Mouse (Mus musculus) hindbrain, embryonic 11.5 days (tissue): ENCODE measurements around the gene Slc25a39. TPM values are rescaled to one million over a fixed set of nuclear protein-coding genes. Genes with fewer than 3 reads are reported as not detected.
A peak's percentile ranks its signal among the peaks of the same experiment; 100 is the strongest.
"Not testable (repeated sequence)": the region's sequence is repeated elsewhere in the genome, so short reads cannot be mapped to it uniquely, and the experiment has no call there.

Source experiments
- ATAC-seq: fragments of 200-750 bp; cut with Nextera tagmentation; 2 replicates; pipeline ENCODE4 v1.8.0; 2017; ENCODE audit warnings: mild to moderate bottlenecking, moderate TSS enrichment, moderate library complexity; ENCODE audit not compliant: low FRiP score
- DNase-seq: peaks from one replicate; pipeline ENCODE4 v3.0.0-alpha.2; 2015; ENCODE audit warnings: low spot score
- H3K27ac ChIP-seq: fragments of 300-500 bp; sonication (generic); 2 replicates; pipeline ENCODE4 v1.5.1; 2014; ENCODE audit warnings: mild to moderate bottlenecking, low read depth, low read length
- H3K27me3 ChIP-seq: fragments of 300-500 bp; sonication (generic); 2 replicates; pipeline ENCODE4 v1.6.1; 2014; ENCODE audit warnings: mild to moderate bottlenecking, low read length, moderate library complexity, mixed read lengths; ENCODE audit not compliant: control insufficient read depth, insufficient read depth
- H3K36me3 ChIP-seq: fragments of 300-500 bp; sonication (generic); 2 replicates; pipeline ENCODE4 v1.6.1; 2014; ENCODE audit warnings: mild to moderate bottlenecking, low read length, moderate library complexity, mixed read lengths; ENCODE audit not compliant: control insufficient read depth, insufficient read depth
- H3K4me1 ChIP-seq: fragments of 300-500 bp; sonication (generic); replicated peaks from 2 replicates; pipeline ENCODE4 v1.6.1; 2014; ENCODE audit warnings: low read length, mixed read lengths; ENCODE audit not compliant: control insufficient read depth, insufficient read depth
- H3K4me2 ChIP-seq: fragments of 300-500 bp; sonication (generic); replicated peaks from 2 replicates; pipeline ENCODE4 v1.6.1; 2014; ENCODE audit warnings: mild to moderate bottlenecking, low read depth, low read length
- H3K4me3 ChIP-seq: fragments of 300-500 bp; sonication (generic); 2 replicates; pipeline ENCODE4 v1.5.1; 2014; ENCODE audit warnings: low read depth, low read length
- H3K9ac ChIP-seq: fragments of 300-500 bp; sonication (generic); 2 replicates; pipeline ENCODE4 v1.6.1; 2014; ENCODE audit warnings: low read depth, low read length
- H3K9me3 ChIP-seq: fragments of 300-500 bp; sonication (generic); 2 replicates; pipeline ENCODE4 v1.6.1; 2016; ENCODE audit warnings: low read length; ENCODE audit not compliant: control insufficient read depth
- WGBS: fragments of 180-500 bp; shearing (Covaris S2); extraction: QIAGEN DNeasy Blood & Tissue Kit; methylation state at CpG from one replicate; pipeline ENCODE4 v1.1.7; 2014; 5-methylcytosine and 5-hydroxymethylcytosine counted together
- polyA plus RNA-seq: library from polyadenylated mRNA; unstranded; fragments of >200 nt; fragmentation: Nextera tagmentation; extraction: Ambion mirVana; gene quantifications from 2 replicates; pipeline ENCODE4 v1.2.1, GENCODE M21; 2014

Gene Slc25a39
- polyA plus RNA-seq, 1 experiment from 2014 or later: 152 TPM

GRCm38 (mm10) chr11:102410345-102410744, 2.6 kb upstream of the Slc25a39 start:
- H3K4me3 ChIP-seq, H3K27ac ChIP-seq, H3K4me2 ChIP-seq, H3K9me3 ChIP-seq, DNase-seq, H3K4me1 ChIP-seq, ATAC-seq, H3K27me3 ChIP-seq, H3K9ac ChIP-seq, H3K36me3 ChIP-seq: not testable (repeated sequence)
- WGBS: 93% methylated on average over 2 of the region's 3 CpGs

DNA sequence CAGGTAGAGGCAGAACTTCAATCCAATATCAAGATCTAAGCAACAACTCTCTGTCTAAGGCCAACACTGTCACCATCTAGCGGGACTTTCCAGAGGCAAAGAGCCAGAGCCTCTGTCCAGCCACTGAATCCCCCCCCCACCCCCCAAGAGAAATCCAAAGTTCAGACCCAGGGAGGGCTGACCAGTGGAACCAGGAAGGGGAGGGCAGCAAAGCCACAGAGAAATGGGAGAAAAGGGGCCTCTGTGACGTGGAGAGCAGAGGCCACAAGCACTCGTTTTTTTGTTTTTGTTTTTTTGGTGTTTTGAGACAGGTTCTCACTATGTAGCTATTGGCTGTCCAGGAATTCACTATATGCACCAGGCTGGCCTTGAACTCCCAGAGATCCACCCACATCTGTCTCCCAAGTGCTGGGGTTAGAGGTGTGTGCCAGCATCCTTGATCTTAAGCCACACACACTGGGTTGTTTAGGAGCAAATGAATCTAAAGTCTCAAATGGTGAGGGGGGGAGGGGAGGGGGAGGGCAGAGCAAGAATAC, 2.1 kb upstream of the Slc25a39 start:
- Histone ChIP-seq H3K4me2 (no peak overlapping the region), H3K4me3 (no peak overlapping the region), H3K4me1 (peaks cover 9% of the 10 kb centered on the region), H3K36me3 (no peaks in the 10 kb centered on the region), H3K27ac (no peak overlapping the region), H3K9me3 (no peaks in the 10 kb centered on the region), H3K27me3 (no peaks in the 10 kb centered on the region), H3K9ac (no peak overlapping the region)
- WGBS: 76% methylated on average over 3 of the region's 3 CpGs
- DNase-seq (no peak), ATAC-seq (no peak)

DNA sequence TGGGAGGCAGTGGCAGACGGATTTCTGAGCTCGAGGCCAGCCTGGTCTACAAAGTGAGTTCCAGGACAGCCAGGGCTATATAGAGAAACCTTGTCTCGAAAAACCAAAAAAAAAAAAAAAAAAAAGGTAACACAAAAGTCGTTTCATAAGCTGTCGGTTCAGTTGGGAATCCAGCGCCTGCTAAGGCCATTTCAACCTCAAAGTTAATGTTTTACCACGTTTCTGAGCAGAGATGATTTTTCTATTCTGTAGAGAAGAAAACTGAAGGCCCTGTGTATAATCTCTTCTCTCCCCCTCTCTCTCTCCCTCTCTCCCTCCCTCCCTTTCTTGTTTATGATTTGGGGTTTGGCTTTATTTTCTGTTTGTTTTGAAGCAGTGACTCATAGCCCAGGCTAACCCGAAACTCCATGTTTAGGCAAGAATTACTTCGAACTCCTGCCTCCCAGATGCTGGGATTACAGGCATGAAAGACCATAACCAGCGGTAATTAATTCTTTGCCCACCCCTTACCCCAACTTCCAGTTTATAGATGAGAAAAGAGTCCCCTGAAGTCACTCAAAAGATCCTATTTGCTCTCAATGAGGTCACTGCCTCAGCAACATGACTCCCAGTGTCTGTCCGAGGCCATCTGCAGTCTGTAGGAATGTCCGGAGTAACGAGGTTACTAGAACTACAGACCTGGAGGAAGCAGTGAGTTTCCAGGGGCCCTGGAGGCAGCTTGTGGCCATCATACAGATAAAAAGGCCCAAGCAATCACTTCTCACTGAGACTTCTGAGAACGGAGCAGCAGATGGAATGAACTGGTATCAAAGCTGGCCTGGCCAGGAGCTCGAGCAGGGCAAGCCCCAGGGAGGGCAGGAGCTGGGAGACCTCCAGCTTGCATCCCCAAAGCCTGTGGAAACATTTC, 1.4 kb upstream of the Slc25a39 start:
- peaks cover 12% of the 10 kb centered on the region for H3K4me1 ChIP-seq
- 44% methylated on average over 15 of the region's 15 CpGs for WGBS
- no peak overlapping the region for H3K9ac ChIP-seq

GRCm38 (mm10) chr11:102408344-102408876, 664 bp upstream of the Slc25a39 start:
- H3K4me2 ChIP-seq: peak overlapping the region; percentile 83

More for the DNA sequence above, 1.4 kb upstream of the Slc25a39 start:
- Histone ChIP-seq H3K36me3 (no peaks in the 10 kb centered on the region), H3K4me3 (peak overlapping the region; percentile 78; the same call in 1 of the 2 replicates), H3K27me3 (no peaks in the 10 kb centered on the region), H3K27ac (no peak overlapping the region), H3K9me3 (no peaks in the 10 kb centered on the region), H3K4me2 (peak overlapping the region; percentile 83; the same call in 1 of the 2 replicates)
- DNase-seq (no peak), ATAC-seq (no peak)

DNA sequence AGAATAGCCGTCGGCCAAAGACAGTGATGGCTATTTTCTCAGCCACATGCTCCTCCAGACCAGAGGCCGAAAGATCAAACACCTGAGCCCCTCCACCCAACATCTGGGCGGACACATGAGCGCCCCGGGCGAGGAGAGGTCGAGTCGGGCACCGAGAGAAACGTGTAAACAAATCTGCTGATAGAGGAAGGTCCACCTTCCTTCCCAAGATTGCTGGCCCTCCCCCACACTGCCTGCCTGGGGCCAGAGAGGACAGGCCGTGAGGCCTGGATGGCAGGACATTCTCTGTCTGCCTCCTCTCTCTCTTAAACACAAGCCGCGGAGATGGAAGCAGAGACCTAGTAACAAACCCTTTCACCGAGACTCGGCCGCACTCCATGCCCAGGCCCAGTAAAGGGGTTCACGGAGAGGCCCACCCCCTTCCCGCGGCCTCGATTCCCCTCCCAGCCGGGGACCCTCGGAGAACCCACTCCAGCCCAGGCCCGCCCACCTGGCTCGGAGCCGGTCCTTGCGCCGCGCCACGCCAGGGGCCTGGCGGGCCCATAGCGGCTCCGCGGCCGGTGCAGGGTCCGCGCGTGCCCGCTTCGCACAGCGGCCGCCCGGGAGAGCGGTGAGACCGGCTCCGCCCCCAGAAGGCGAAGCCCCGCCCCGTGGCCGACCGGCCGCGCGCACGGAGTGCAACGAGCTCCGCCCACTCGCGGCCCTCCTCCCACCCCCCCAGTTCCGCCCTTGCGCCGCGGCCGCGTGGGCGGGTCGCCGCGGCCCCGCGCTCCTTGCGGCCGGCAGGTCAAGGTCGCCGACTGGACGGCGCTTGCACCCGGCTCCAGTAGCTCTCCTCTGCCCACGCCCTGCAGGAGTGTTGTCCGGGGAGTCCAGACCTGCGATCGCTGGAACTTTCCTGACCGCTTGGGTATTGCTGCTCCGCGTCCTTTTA, 579 bp downstream of the Slc25a39 start:
- under 1% methylated on average over 55 of the region's 85 CpGs for WGBS
- Histone ChIP-seq H3K27ac (peak overlapping the region; percentile 82), H3K4me2 (peak overlapping the region; percentile 83), H3K9me3 (no peaks in the 10 kb centered on the region), H3K27me3 (no peaks in the 10 kb centered on the region), H3K9ac (peak overlapping the region; percentile 85), H3K4me1 (peaks cover 12% of the 10 kb centered on the region), H3K4me3 (peak overlapping the region; percentile 78), H3K36me3 (peaks cover 3% of the 10 kb centered on the region; the same call in 1 of the 2 replicates)
- ATAC-seq: peak; percentile 73
- peak; percentile 95 for DNase-seq

More at GRCm38 (mm10) chr11:102408344-102408876, 664 bp upstream of the Slc25a39 start:
- DNase-seq: peak; percentile 98
- H3K9me3 ChIP-seq: no peaks in the 10 kb centered on the region
- WGBS: 0% methylated on average over 32 of the region's 32 CpGs
- H3K27me3 ChIP-seq: no peaks in the 10 kb centered on the region
- peak; percentile 88 for ATAC-seq
- H3K4me3 ChIP-seq: peak overlapping the region; percentile 78
- H3K36me3 ChIP-seq: no peaks in the 10 kb centered on the region
- H3K9ac ChIP-seq: peak overlapping the region; percentile 85; the same call in 1 of the 2 replicates
- peak overlapping the region; percentile 82 for H3K27ac ChIP-seq
- H3K4me1 ChIP-seq: peaks cover 12% of the 10 kb centered on the region

DNA sequence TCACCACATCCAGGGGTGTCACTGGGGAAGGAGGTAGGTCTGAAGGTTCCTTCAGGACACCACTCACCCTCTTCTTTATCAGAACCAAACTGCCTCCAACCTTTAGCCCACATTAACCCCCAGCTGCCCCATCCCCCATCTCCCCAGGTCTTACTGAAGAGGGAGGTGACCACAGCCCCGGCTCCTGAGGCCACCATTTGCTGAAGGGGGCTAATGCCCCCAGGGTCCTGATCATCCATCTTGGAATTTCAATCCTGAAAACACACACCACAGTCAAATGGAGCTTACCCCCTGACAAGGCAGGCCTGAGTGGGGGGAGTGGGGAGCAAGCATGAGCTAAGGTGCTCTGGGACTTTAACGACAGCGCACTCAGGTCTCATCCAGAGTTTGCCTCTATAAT, 1.3 kb downstream of the Slc25a39 start:
- Histone ChIP-seq H3K9me3 (no peaks in the 10 kb centered on the region), H3K9ac (peak overlapping the region; percentile 85), H3K27ac (peak overlapping the region; percentile 82; the same call in 1 of the 2 replicates), H3K27me3 (no peaks in the 10 kb centered on the region), H3K4me2 (peak overlapping the region; percentile 83), H3K36me3 (peaks cover 3% of the 10 kb centered on the region; the same call in 1 of the 2 replicates), H3K4me3 (peak overlapping the region; percentile 78), H3K4me1 (peaks cover 12% of the 10 kb centered on the region)
- ATAC-seq: no peak
- WGBS: 15% methylated on average over 3 of the region's 3 CpGs
- no peak for DNase-seq

DNA sequence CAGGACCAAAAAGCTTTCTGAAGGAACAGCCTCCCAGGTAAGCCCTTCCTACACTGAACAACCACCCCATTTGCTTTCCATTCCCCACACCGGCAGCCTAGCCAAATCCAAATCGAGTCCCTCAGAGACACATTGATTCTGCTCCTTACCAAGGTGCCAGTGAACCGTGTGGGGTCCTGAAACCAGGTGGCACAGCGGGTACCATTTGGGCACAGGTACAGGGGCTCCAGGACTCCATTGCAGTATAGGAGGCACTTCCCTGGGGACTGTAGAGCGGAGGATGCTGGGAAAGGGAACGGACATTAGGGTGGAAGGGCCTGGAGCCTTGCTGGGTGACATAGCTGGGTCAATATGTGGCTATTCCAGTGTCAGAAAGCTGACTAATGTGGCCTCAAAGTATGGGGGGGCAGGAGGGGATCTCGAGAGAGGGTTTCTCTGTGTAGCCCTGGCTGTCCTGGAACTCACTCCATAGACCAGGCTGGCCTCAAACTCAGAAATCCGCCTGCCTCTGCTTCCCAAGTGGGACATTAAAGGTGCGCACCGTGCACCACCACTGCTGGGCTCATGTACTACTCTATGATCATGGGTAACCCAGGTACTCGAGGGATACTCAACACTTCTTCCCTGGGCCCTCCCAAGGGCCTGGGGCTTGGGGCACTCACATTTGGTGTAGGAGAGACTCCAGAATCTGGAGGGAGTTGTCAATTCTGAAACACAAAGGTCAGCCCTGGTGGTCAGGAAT, 2.0 kb downstream of the Slc25a39 start:
- H3K9ac ChIP-seq: peak overlapping the region; percentile 85; the same call in 1 of the 2 replicates
- H3K4me1 ChIP-seq: peaks cover 12% of the 10 kb centered on the region
- no peaks in the 10 kb centered on the region for H3K27me3 ChIP-seq
- 0 out of 2 replicates have a peak overlapping the region, but pooled peaks have one; percentile 78 for H3K4me3 ChIP-seq
- H3K27ac ChIP-seq: no peak overlapping the region
- peak overlapping the region; percentile 83 for H3K4me2 ChIP-seq
- no peaks in the 10 kb centered on the region for H3K9me3 ChIP-seq
- WGBS: 85% methylated on average over 11 of the region's 11 CpGs
- no peak for ATAC-seq
- H3K36me3 ChIP-seq: peaks cover 3% of the 10 kb centered on the region; the same call in 1 of the 2 replicates
- no peak for DNase-seq
